Mouse (Mus musculus): Measurements from ENCODE around the gene Elavl3. TPM values are rescaled to one million over a fixed set of nuclear protein-coding genes. Genes with fewer than 3 reads are reported as not detected.

Gene Elavl3
- polyA plus RNA-seq, 1 experiment from 2014 or later: 0.04 TPM

Other genes starting within 250 kb of the Elavl3 start
- 51.1 and 55.7 TPM in 2 replicates for gene Angptl8, start 216.5 kb downstream of the Elavl3 start, polyA plus RNA-seq (2015; fragmentation: Nextera tagmentation; extraction: Ambion mirVana)
- gene Dock6, start 199.4 kb downstream of the Elavl3 start, polyA plus RNA-seq (2015; fragmentation: Nextera tagmentation; extraction: Ambion mirVana): 5.0 and 5.3 TPM in 2 replicates
- 12.9 and 13.9 TPM in 2 replicates for gene Rab3d, start 133.8 kb downstream of the Elavl3 start, polyA plus RNA-seq (2015; fragmentation: Nextera tagmentation; extraction: Ambion mirVana)
- gene Ccdc159, start 124.6 kb downstream of the Elavl3 start, polyA plus RNA-seq (2015; fragmentation: Nextera tagmentation; extraction: Ambion mirVana): 1.3 and 1.6 TPM in 2 replicates
- gene Tmem205, start 124.5 kb downstream of the Elavl3 start, polyA plus RNA-seq (2015; fragmentation: Nextera tagmentation; extraction: Ambion mirVana): 172 and 194 TPM in 2 replicates
- 0.96 and 1.4 TPM in 2 replicates for gene Plppr2, start 115.0 kb downstream of the Elavl3 start, polyA plus RNA-seq (2015; fragmentation: Nextera tagmentation; extraction: Ambion mirVana)
- gene Swsap1, start 96.3 kb downstream of the Elavl3 start, polyA plus RNA-seq (2015; fragmentation: Nextera tagmentation; extraction: Ambion mirVana): 2.1 and 2.3 TPM in 2 replicates
- gene Epor, start 88.5 kb downstream of the Elavl3 start, polyA plus RNA-seq (2015; fragmentation: Nextera tagmentation; extraction: Ambion mirVana): 115 and 116 TPM in 2 replicates
- 0.14 and 0.32 TPM in 2 replicates for gene Rgl3, start 62.6 kb downstream of the Elavl3 start, polyA plus RNA-seq (2015; fragmentation: Nextera tagmentation; extraction: Ambion mirVana)
- gene Ccdc151, start 49.4 kb downstream of the Elavl3 start, polyA plus RNA-seq (2015; fragmentation: Nextera tagmentation; extraction: Ambion mirVana): 0.05 TPM in 1 of 2 replicates, not detected in the other
- 51.2 and 52.5 TPM in 2 replicates for gene Prkcsh, start 49.2 kb downstream of the Elavl3 start, polyA plus RNA-seq (2015; fragmentation: Nextera tagmentation; extraction: Ambion mirVana)
- not detected in 2 replicates for gene Gm49318, start 19.2 kb upstream of the Elavl3 start, polyA plus RNA-seq (2015; fragmentation: Nextera tagmentation; extraction: Ambion mirVana)
- 5.7 and 6.2 TPM in 2 replicates for gene Zfp653, start 19.4 kb upstream of the Elavl3 start, polyA plus RNA-seq (2015; fragmentation: Nextera tagmentation; extraction: Ambion mirVana)
- 21.1 and 22.2 TPM in 2 replicates for gene Ecsit, start 33.4 kb upstream of the Elavl3 start, polyA plus RNA-seq (2015; fragmentation: Nextera tagmentation; extraction: Ambion mirVana)
- 0.22 and 1.8 TPM in 2 replicates for gene Cnn1, start 47.2 kb upstream of the Elavl3 start, polyA plus RNA-seq (2015; fragmentation: Nextera tagmentation; extraction: Ambion mirVana)
- 77.8 and 78.7 TPM in 2 replicates for gene Elof1, start 65.1 kb upstream of the Elavl3 start, polyA plus RNA-seq (2015; fragmentation: Nextera tagmentation; extraction: Ambion mirVana)
- gene Acp5, start 83.7 kb upstream of the Elavl3 start, polyA plus RNA-seq (2015; fragmentation: Nextera tagmentation; extraction: Ambion mirVana): 228 and 240 TPM in 2 replicates
- 28.9 and 34.6 TPM in 2 replicates for gene Pigyl, start 104.8 kb upstream of the Elavl3 start, polyA plus RNA-seq (2015; fragmentation: Nextera tagmentation; extraction: Ambion mirVana)
- 0.09 TPM in 1 of 2 replicates, not detected in the other for gene Zfp872, start 136.1 kb upstream of the Elavl3 start, polyA plus RNA-seq (2015; fragmentation: Nextera tagmentation; extraction: Ambion mirVana)
- gene Zfp809, start 173.7 kb upstream of the Elavl3 start, polyA plus RNA-seq (2015; fragmentation: Nextera tagmentation; extraction: Ambion mirVana): 6.7 and 7.4 TPM in 2 replicates
- gene Zfp599, start 207.9 kb upstream of the Elavl3 start, polyA plus RNA-seq (2015; fragmentation: Nextera tagmentation; extraction: Ambion mirVana): 1.0 and 1.3 TPM in 2 replicates

Data from liver, embryonic 16.5 days (tissue).